Mouse (Mus musculus) E14TG2a.4 (cell line): ENCODE data around the gene Odf2.

ENCODE experiments used
- CTCF ChIP-seq: conservative IDR thresholded peaks from 2 replicates; pipeline ENCODE4 v1.5.1; 2014; ENCODE audit warnings: low read length
- NANOG ChIP-seq: IDR thresholded peaks from 2 replicates; pipeline ENCODE4 v1.6.1; 2014; ENCODE audit warnings: borderline replicate concordance, low read length, mixed read lengths
- POU5F1 ChIP-seq: IDR thresholded peaks from 2 replicates; pipeline ENCODE4 v1.6.1; 2014; ENCODE audit warnings: low read length, borderline replicate concordance

DNA sequence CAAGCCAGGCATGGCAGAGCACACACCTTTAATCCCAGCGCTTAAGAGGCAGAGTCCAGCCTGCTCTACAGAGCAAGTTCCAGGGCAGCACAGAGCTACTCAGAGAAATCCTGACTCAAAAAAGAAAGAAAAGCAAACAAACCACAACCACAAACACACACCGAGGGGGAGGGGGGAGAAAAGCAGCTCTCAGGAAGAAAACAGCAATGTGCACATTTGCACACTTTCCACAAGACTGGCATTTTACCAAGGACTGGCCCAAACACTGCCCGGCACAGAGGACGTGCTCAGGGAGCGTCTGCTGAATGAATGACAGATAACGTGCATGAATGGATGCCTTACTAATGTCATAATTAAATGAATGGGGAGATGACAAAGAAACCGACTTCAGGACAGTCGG lies 40.0 kb upstream of the Odf2 start:
- no peak for TF ChIP-seq CTCF
- TF ChIP-seq POU5F1: no peak
- no peak for TF ChIP-seq NANOG
